Mouse (Mus musculus): ENCODE measurements around the gene Ptpn5. TPM values are rescaled to one million over a fixed set of nuclear protein-coding genes. Genes with fewer than 3 reads are reported as not detected.

Ptpn5 gene
- polyA plus RNA-seq, 1 experiment = 0.49 TPM

- Histone ChIP-seq H3K4me2 (ENCODE audit: low read depth) (no peak overlapping the region), H3K27me3 (ENCODE audit: control insufficient read depth, insufficient read depth, insufficient read length) (no peaks in the 10 kb centered on the region), H3K4me3 (no peak overlapping the region), H3K36me3 (ENCODE audit: control insufficient read depth, insufficient read depth) (no peaks in the 10 kb centered on the region), H3K79me2 (ENCODE audit: control insufficient read depth, insufficient read depth) (no peaks in the 10 kb centered on the region), H3ac (ENCODE audit: control insufficient read depth, insufficient read length) (no peak overlapping the region)
- TF ChIP-seq MYOG (IDR thresholded peaks at IDR 0.05; ENCODE audit: control insufficient read depth in 1 of 3, insufficient read depth in 1 of 3, insufficient read length in 2 of 3, low read depth in 2 of 3) (no peak), E2F4 (IDR thresholded peaks at IDR 0.05; ENCODE audit: insufficient read depth) (no peak), POLR2AphosphoS2 (IDR thresholded peaks at IDR 0.05; ENCODE audit: insufficient read length, low read depth) (no peak)
Measured at GRCm38 (mm10) chr7:47041706-47042105, 91.8 kb downstream of the Ptpn5 start.

GRCm38 (mm10) chr7:47035426-47035825, 98.1 kb downstream of the Ptpn5 start:
- no peaks in the 10 kb centered on the region for H3K36me3 ChIP-seq (ENCODE audit: control insufficient read depth, insufficient read depth)
- no peak overlapping the region for H3ac ChIP-seq (ENCODE audit: control insufficient read depth, insufficient read length)
- H3K4me3 ChIP-seq = no peak overlapping the region
- TF ChIP-seq SRF (IDR thresholded peaks at IDR 0.05; ENCODE audit: control insufficient read depth, insufficient read length, low read depth) (no peak), CEBPB (IDR thresholded peaks at IDR 0.05; ENCODE audit: insufficient read depth, poor library complexity, severe bottlenecking) (no peak), REST (IDR thresholded peaks at IDR 0.05; ENCODE audit: insufficient read depth, insufficient read length) (no peak), POLR2A (IDR thresholded peaks at IDR 0.05; ENCODE audit: insufficient read length, low read depth) (no peak), TCF12 (IDR thresholded peaks at IDR 0.05; ENCODE audit: insufficient read depth, poor library complexity, severe bottlenecking) (no peak), USF1 (IDR thresholded peaks at IDR 0.05; ENCODE audit: low read depth) (no peak), MYOD1 (IDR thresholded peaks at IDR 0.05; ENCODE audit: control insufficient read depth in 1 of 3, insufficient read length in 2 of 3, low read depth in 2 of 3) (no peak), POLR2AphosphoS2 (IDR thresholded peaks at IDR 0.05; ENCODE audit: insufficient read length, low read depth) (no peak), TCF3 (IDR thresholded peaks at IDR 0.05; ENCODE audit: insufficient read length, low read depth) (no peak), MYOG (IDR thresholded peaks at IDR 0.05; ENCODE audit: control insufficient read depth in 1 of 3, insufficient read depth in 1 of 3, insufficient read length in 2 of 3, low read depth in 2 of 3) (no peak), E2F4 (IDR thresholded peaks at IDR 0.05; ENCODE audit: insufficient read depth) (no peak), MAX (IDR thresholded peaks at IDR 0.05; ENCODE audit: low read depth) (no peak)
- no peaks in the 10 kb centered on the region for H3K27me3 ChIP-seq (ENCODE audit: control insufficient read depth, insufficient read depth, insufficient read length)
- no peak overlapping the region for H3K4me2 ChIP-seq (ENCODE audit: low read depth)
- H3K79me2 ChIP-seq (ENCODE audit: control insufficient read depth, insufficient read depth) = no peaks in the 10 kb centered on the region

GRCm38 (mm10) chr7:47034785-47035384, 98.6 kb downstream of the Ptpn5 start:
- H3ac ChIP-seq (ENCODE audit: control insufficient read depth, insufficient read length) = no peak overlapping the region
- no peaks in the 10 kb centered on the region for H3K79me2 ChIP-seq (ENCODE audit: control insufficient read depth, insufficient read depth)
- H3K4me2 ChIP-seq (ENCODE audit: low read depth) = no peak overlapping the region
- no peak overlapping the region for H3K4me3 ChIP-seq
- TF ChIP-seq USF1 (IDR thresholded peaks at IDR 0.05; ENCODE audit: low read depth) = no peak
- TF ChIP-seq TCF12 (IDR thresholded peaks at IDR 0.05; ENCODE audit: insufficient read depth, poor library complexity, severe bottlenecking) = no peak
- TF ChIP-seq SRF (IDR thresholded peaks at IDR 0.05; ENCODE audit: control insufficient read depth, insufficient read length, low read depth) = no peak
- no peak for TF ChIP-seq TCF3 (IDR thresholded peaks at IDR 0.05; ENCODE audit: insufficient read length, low read depth)
- TF ChIP-seq POLR2A (IDR thresholded peaks at IDR 0.05; ENCODE audit: insufficient read length, low read depth) = no peak
- no peak for TF ChIP-seq REST (IDR thresholded peaks at IDR 0.05; ENCODE audit: insufficient read depth, insufficient read length)
- TF ChIP-seq MAX (IDR thresholded peaks at IDR 0.05; ENCODE audit: low read depth) = no peak
- no peak for TF ChIP-seq MYOD1 (IDR thresholded peaks at IDR 0.05; ENCODE audit: control insufficient read depth in 1 of 3, insufficient read length in 2 of 3, low read depth in 2 of 3)
- TF ChIP-seq E2F4 (IDR thresholded peaks at IDR 0.05; ENCODE audit: insufficient read depth) = no peak
- no peak for TF ChIP-seq MYOG (IDR thresholded peaks at IDR 0.05; ENCODE audit: control insufficient read depth in 1 of 3, insufficient read depth in 1 of 3, insufficient read length in 2 of 3, low read depth in 2 of 3)
- no peak for TF ChIP-seq CEBPB (IDR thresholded peaks at IDR 0.05; ENCODE audit: insufficient read depth, poor library complexity, severe bottlenecking)
- TF ChIP-seq POLR2AphosphoS2 (IDR thresholded peaks at IDR 0.05; ENCODE audit: insufficient read length, low read depth) = no peak
- no peaks in the 10 kb centered on the region for H3K36me3 ChIP-seq (ENCODE audit: control insufficient read depth, insufficient read depth)
- no peaks in the 10 kb centered on the region for H3K27me3 ChIP-seq (ENCODE audit: control insufficient read depth, insufficient read depth, insufficient read length)

- Histone ChIP-seq H3K36me3 (ENCODE audit: control insufficient read depth, insufficient read depth) (no peaks in the 10 kb centered on the region), H3K79me2 (ENCODE audit: control insufficient read depth, insufficient read depth) (no peaks in the 10 kb centered on the region), H3ac (ENCODE audit: control insufficient read depth, insufficient read length) (no peak overlapping the region), H3K27me3 (ENCODE audit: control insufficient read depth, insufficient read depth, insufficient read length) (no peaks in the 10 kb centered on the region), H3K4me3 (no peak overlapping the region), H3K4me2 (ENCODE audit: low read depth) (peak overlapping the region; percentile 58)
- TF ChIP-seq CEBPB (IDR thresholded peaks at IDR 0.05; ENCODE audit: insufficient read depth, poor library complexity, severe bottlenecking) (peak; percentile 96), TCF12 (IDR thresholded peaks at IDR 0.05; ENCODE audit: insufficient read depth, poor library complexity, severe bottlenecking) (peak; percentile 12), SRF (IDR thresholded peaks at IDR 0.05; ENCODE audit: control insufficient read depth, insufficient read length, low read depth) (no peak), REST (IDR thresholded peaks at IDR 0.05; ENCODE audit: insufficient read depth, insufficient read length) (no peak), MYOD1 (IDR thresholded peaks at IDR 0.05; ENCODE audit: control insufficient read depth in 1 of 3, insufficient read length in 2 of 3, low read depth in 2 of 3) (peak in 1 of 3 experiments; percentile 27)
Measured at GRCm38 (mm10) chr7:47031371-47031770, 102.1 kb downstream of the Ptpn5 start.

- TF ChIP-seq TCF12 (IDR thresholded peaks at IDR 0.05; ENCODE audit: insufficient read depth, poor library complexity, severe bottlenecking) (no peak), E2F4 (IDR thresholded peaks at IDR 0.05; ENCODE audit: insufficient read depth) (no peak), CEBPB (IDR thresholded peaks at IDR 0.05; ENCODE audit: insufficient read depth, poor library complexity, severe bottlenecking) (no peak), TCF3 (IDR thresholded peaks at IDR 0.05; ENCODE audit: insufficient read length, low read depth) (no peak), MAX (IDR thresholded peaks at IDR 0.05; ENCODE audit: low read depth) (no peak), USF1 (IDR thresholded peaks at IDR 0.05; ENCODE audit: low read depth) (no peak), POLR2AphosphoS2 (IDR thresholded peaks at IDR 0.05; ENCODE audit: insufficient read length, low read depth) (no peak), POLR2A (IDR thresholded peaks at IDR 0.05; ENCODE audit: insufficient read length, low read depth) (no peak), REST (IDR thresholded peaks at IDR 0.05; ENCODE audit: insufficient read depth, insufficient read length) (no peak), MYOG (IDR thresholded peaks at IDR 0.05; ENCODE audit: control insufficient read depth in 1 of 3, insufficient read depth in 1 of 3, insufficient read length in 2 of 3, low read depth in 2 of 3) (no peak), SRF (IDR thresholded peaks at IDR 0.05; ENCODE audit: control insufficient read depth, insufficient read length, low read depth) (no peak), MYOD1 (IDR thresholded peaks at IDR 0.05; ENCODE audit: control insufficient read depth in 1 of 3, insufficient read length in 2 of 3, low read depth in 2 of 3) (no peak)
- Histone ChIP-seq H3K27me3 (ENCODE audit: control insufficient read depth, insufficient read depth, insufficient read length) (no peaks in the 10 kb centered on the region), H3K36me3 (ENCODE audit: control insufficient read depth, insufficient read depth) (no peaks in the 10 kb centered on the region), H3K79me2 (ENCODE audit: control insufficient read depth, insufficient read depth) (no peaks in the 10 kb centered on the region), H3K4me2 (ENCODE audit: low read depth) (peak overlapping the region; percentile 58), H3ac (ENCODE audit: control insufficient read depth, insufficient read length) (no peak overlapping the region), H3K4me3 (no peak overlapping the region)
Measured at GRCm38 (mm10) chr7:47030517-47031193, 102.8 kb downstream of the Ptpn5 start.
